Mouse (Mus musculus) limb, embryonic 11.5 days (tissue): ENCODE measurements around the gene Gm10181. TPM values are rescaled to one million over a fixed set of nuclear protein-coding genes. Genes with fewer than 3 reads are reported as not detected.
A peak's percentile ranks its signal among the peaks of the same experiment; 100 is the strongest.

Experiments
- ATAC-seq: fragments of 200-750 bp; cut with Nextera tagmentation; 2 replicates; pipeline ENCODE4 v1.8.0; 2017; ENCODE audit warnings: low read depth; ENCODE audit not compliant: insufficient number of reproducible peaks, low FRiP score, low TSS enrichment
- DNase-seq: peaks from one replicate; pipeline ENCODE4 v3.0.0-alpha.2; 2015; ENCODE audit warnings: low spot score
- H3K27ac ChIP-seq: fragments of 300-500 bp; sonication (generic); replicated peaks from 2 replicates; pipeline ENCODE4 v1.5.1; 2014; ENCODE audit warnings: low read depth, mild to moderate bottlenecking, low read length
- H3K27me3 ChIP-seq: fragments of 300-500 bp; sonication (generic); 2 replicates; pipeline ENCODE4 v1.6.1; 2014; ENCODE audit warnings: mild to moderate bottlenecking, low read length, mixed read lengths; ENCODE audit not compliant: control insufficient read depth, insufficient read depth
- H3K36me3 ChIP-seq: fragments of 300-500 bp; sonication (generic); 2 replicates; pipeline ENCODE4 v1.6.1; 2014; ENCODE audit warnings: mild to moderate bottlenecking, low read length, moderate library complexity, mixed read lengths; ENCODE audit not compliant: control insufficient read depth, insufficient read depth
- H3K4me1 ChIP-seq: fragments of 300-500 bp; sonication (generic); 2 replicates; pipeline ENCODE4 v1.6.1; 2014; ENCODE audit warnings: low read length, mixed read lengths; ENCODE audit not compliant: control insufficient read depth, insufficient read depth
- H3K4me2 ChIP-seq: fragments of 300-500 bp; sonication (generic); 2 replicates; pipeline ENCODE4 v1.6.1; 2014; ENCODE audit warnings: low read depth, mild to moderate bottlenecking, moderate library complexity; ENCODE audit not compliant: severe bottlenecking
- H3K4me3 ChIP-seq: fragments of 300-500 bp; sonication (generic); 2 replicates; pipeline ENCODE4 v1.5.1; 2014; ENCODE audit warnings: low read depth, low read length
- H3K9ac ChIP-seq: fragments of 300-500 bp; sonication (generic); 2 replicates; pipeline ENCODE4 v1.6.1; 2014; ENCODE audit warnings: mild to moderate bottlenecking, low read length
- H3K9me3 ChIP-seq: fragments of 300-500 bp; sonication (generic); 2 replicates; pipeline ENCODE4 v1.6.1; 2016; ENCODE audit warnings: low read length; ENCODE audit not compliant: control insufficient read depth
- WGBS: fragments of 180-500 bp; shearing (Covaris S2); extraction: QIAGEN DNeasy Blood & Tissue Kit; methylation state at CpG from one replicate; pipeline ENCODE4 v1.1.7; 2014; 5-methylcytosine and 5-hydroxymethylcytosine counted together
- polyA plus RNA-seq: library from polyadenylated mRNA; unstranded; fragments of >200 nt; fragmentation: Nextera tagmentation; extraction: Ambion mirVana; gene quantifications from 2 replicates; pipeline ENCODE4 v1.2.1, GENCODE M21; 2014

Gm10181 gene
- polyA plus RNA-seq: not detected in 2 replicates

- H3K27me3 ChIP-seq: no peaks in the 10 kb centered on the region
- no peaks in the 10 kb centered on the region for H3K36me3 ChIP-seq
- no peak for DNase-seq
- H3K4me3 ChIP-seq: no peak within 1 kb of the TSS
- WGBS: 77% methylated on average over 2 of the region's 2 CpGs
- H3K4me2 ChIP-seq: no peak within 1 kb of the TSS; the same call in 1 of the 2 replicates
- no peak within 1 kb of the TSS for H3K27ac ChIP-seq
- H3K9ac ChIP-seq: no peak within 1 kb of the TSS
- no peaks in the 10 kb centered on the region for H3K4me1 ChIP-seq
- no peak for ATAC-seq
- no peaks in the 10 kb centered on the region for H3K9me3 ChIP-seq
Observed at GRCm38 (mm10) chr9:25089122-25089521, at the start of gene Gm10181. Gm10181 (plus strand) TSS chr9:25089422.

GRCm38 (mm10) chr9:25041665-25042064 lies 47.6 kb upstream of the Gm10181 start:
- no peak for ATAC-seq
- H3K4me3 ChIP-seq: no peak overlapping the region
- H3K27ac ChIP-seq: no peak overlapping the region
- WGBS: 31% methylated on average over 6 of the region's 6 CpGs
- no peak overlapping the region for H3K4me2 ChIP-seq
- no peaks in the 10 kb centered on the region for H3K9me3 ChIP-seq
- H3K36me3 ChIP-seq: no peaks in the 10 kb centered on the region
- H3K9ac ChIP-seq: no peak overlapping the region
- H3K27me3 ChIP-seq: no peaks in the 10 kb centered on the region
- peak; percentile 65 for DNase-seq
- H3K4me1 ChIP-seq: no peaks in the 10 kb centered on the region

GRCm38 (mm10) chr9:25042162-25043111 lies 46.8 kb upstream of the Gm10181 start:
- no peaks in the 10 kb centered on the region for H3K36me3 ChIP-seq
- H3K27me3 ChIP-seq: no peaks in the 10 kb centered on the region
- no peak overlapping the region for H3K9ac ChIP-seq
- ATAC-seq (no peak), DNase-seq (no peak)
- no peak overlapping the region for H3K4me3 ChIP-seq
- WGBS: 60% methylated on average over 15 of the region's 15 CpGs
- no peak overlapping the region for H3K4me2 ChIP-seq
- no peak overlapping the region for H3K27ac ChIP-seq
- no peaks in the 10 kb centered on the region for H3K9me3 ChIP-seq
- no peaks in the 10 kb centered on the region for H3K4me1 ChIP-seq

- no peak overlapping the region for H3K4me2 ChIP-seq
- DNase-seq (no peak), ATAC-seq (no peak)
- no peak overlapping the region for H3K27ac ChIP-seq
- H3K27me3 ChIP-seq: no peaks in the 10 kb centered on the region
- H3K4me3 ChIP-seq: no peak overlapping the region
- WGBS: 87% methylated on average over 3 of the region's 3 CpGs
- no peaks in the 10 kb centered on the region for H3K36me3 ChIP-seq
- H3K4me1 ChIP-seq: no peaks in the 10 kb centered on the region
- no peak overlapping the region for H3K9ac ChIP-seq
- no peaks in the 10 kb centered on the region for H3K9me3 ChIP-seq
Observed at GRCm38 (mm10) chr9:25044325-25044724, 44.9 kb upstream of the Gm10181 start.

GRCm38 (mm10) chr9:25048289-25048688 lies 40.9 kb upstream of the Gm10181 start:
- ATAC-seq (no peak), DNase-seq (no peak)
- no peaks in the 10 kb centered on the region for H3K36me3 ChIP-seq
- H3K4me2 ChIP-seq: no peak overlapping the region
- no peaks in the 10 kb centered on the region for H3K9me3 ChIP-seq
- H3K27me3 ChIP-seq: no peaks in the 10 kb centered on the region
- 39% methylated on average over 2 of the region's 2 CpGs for WGBS
- H3K4me1 ChIP-seq: no peaks in the 10 kb centered on the region
- H3K27ac ChIP-seq: no peak overlapping the region
- H3K9ac ChIP-seq: no peak overlapping the region
- no peak overlapping the region for H3K4me3 ChIP-seq

- no peaks in the 10 kb centered on the region for H3K9me3 ChIP-seq
- no peak for DNase-seq
- H3K27me3 ChIP-seq: no peaks in the 10 kb centered on the region
- no peaks in the 10 kb centered on the region for H3K4me1 ChIP-seq
- H3K4me2 ChIP-seq: no peak overlapping the region
- 82% methylated on average over 2 of the region's 2 CpGs for WGBS
- no peaks in the 10 kb centered on the region for H3K36me3 ChIP-seq
- no peak overlapping the region for H3K27ac ChIP-seq
- H3K4me3 ChIP-seq: no peak overlapping the region
- no peak for ATAC-seq
- no peak overlapping the region for H3K9ac ChIP-seq
Observed at GRCm38 (mm10) chr9:25048940-25049339, 40.3 kb upstream of the Gm10181 start.

GRCm38 (mm10) chr9:25051901-25052300 lies 37.3 kb upstream of the Gm10181 start:
- H3K9ac ChIP-seq: no peak overlapping the region
- ATAC-seq (no peak), DNase-seq (no peak)
- H3K27me3 ChIP-seq: no peaks in the 10 kb centered on the region
- H3K9me3 ChIP-seq: no peaks in the 10 kb centered on the region
- no peaks in the 10 kb centered on the region for H3K36me3 ChIP-seq
- H3K27ac ChIP-seq: no peak overlapping the region
- H3K4me1 ChIP-seq: no peaks in the 10 kb centered on the region
- H3K4me3 ChIP-seq: no peak overlapping the region
- WGBS: 73% methylated on average over 4 of the region's 4 CpGs
- no peak overlapping the region for H3K4me2 ChIP-seq

GRCm38 (mm10) chr9:25055650-25056376 lies 33.4 kb upstream of the Gm10181 start:
- Histone ChIP-seq H3K27me3 (no peaks in the 10 kb centered on the region), H3K4me2 (no peak overlapping the region), H3K36me3 (no peaks in the 10 kb centered on the region), H3K4me3 (no peak overlapping the region), H3K9me3 (no peaks in the 10 kb centered on the region), H3K9ac (no peak overlapping the region), H3K4me1 (no peaks in the 10 kb centered on the region), H3K27ac (no peak overlapping the region)
- DNase-seq (no peak), ATAC-seq (no peak)
